Mouse (Mus musculus) stomach, postnatal 0 days (tissue): ENCODE results near the gene Gm4969. TPM values are rescaled to one million over a fixed set of nuclear protein-coding genes. Genes with fewer than 3 reads are reported as not detected.

Experiments
- ATAC-seq: fragments of 200-750 bp; cut with Nextera tagmentation; 2 replicates; pipeline ENCODE4 v1.8.0; 2017; ENCODE audit not compliant: low FRiP score, low TSS enrichment
- DNase-seq: peaks from one replicate; pipeline ENCODE4 v3.0.0-alpha.2; 2016; ENCODE audit warnings: low spot score
- H3K27ac ChIP-seq: fragments of 300-500 bp; sonication (generic); replicated peaks from 2 replicates; pipeline ENCODE4 v1.5.1; 2014; ENCODE audit warnings: mild to moderate bottlenecking, control low read depth
- H3K27me3 ChIP-seq: fragments of 300-500 bp; sonication (generic); 2 replicates; pipeline ENCODE4 v1.6.1; 2014; ENCODE audit warnings: low read length; ENCODE audit not compliant: control insufficient read depth, insufficient read depth
- H3K36me3 ChIP-seq: fragments of 300-500 bp; sonication (generic); 2 replicates; pipeline ENCODE4 v1.6.1; 2014; ENCODE audit warnings: low read length, mixed read lengths; ENCODE audit not compliant: control insufficient read depth, insufficient read depth
- H3K4me1 ChIP-seq: fragments of 300-500 bp; sonication (generic); replicated peaks from 2 replicates; pipeline ENCODE4 v1.6.1; 2014; ENCODE audit warnings: antibody characterized with exemption; ENCODE audit not compliant: control insufficient read depth, insufficient read depth
- H3K4me2 ChIP-seq: fragments of 300-500 bp; sonication (generic); replicated peaks from 2 replicates; pipeline ENCODE4 v1.6.1; 2014; ENCODE audit warnings: low read depth, mild to moderate bottlenecking, control low read depth, moderate library complexity
- H3K4me3 ChIP-seq: fragments of 300-500 bp; sonication (generic); 2 replicates; pipeline ENCODE4 v1.5.1; 2014; ENCODE audit warnings: low read depth, low read length, control low read depth
- H3K9ac ChIP-seq: fragments of 300-500 bp; sonication (generic); 2 replicates; pipeline ENCODE4 v1.6.1; 2014; ENCODE audit warnings: mild to moderate bottlenecking, low read length, control low read depth, mixed read lengths
- H3K9me3 ChIP-seq: fragments of 300-500 bp; sonication (generic); 2 replicates; pipeline ENCODE4 v1.6.1; 2016; ENCODE audit warnings: low read length; ENCODE audit not compliant: control insufficient read depth
- CTCF ChIP-seq: IDR thresholded peaks from 2 replicates; pipeline ENCODE4 v1.5.1; 2016; ENCODE audit warnings: antibody characterized with exemption, low read depth, mild to moderate bottlenecking, moderate library complexity
- EP300 ChIP-seq: optimal IDR thresholded peaks from 2 replicates; pipeline ENCODE3; 2016; ENCODE audit warnings: antibody characterized with exemption
- WGBS: fragments of 180-500 bp; shearing (Covaris S2); extraction: QIAGEN DNeasy Blood & Tissue Kit; methylation state at CpG from one replicate; pipeline ENCODE4 v1.1.7; 2014; 5-methylcytosine and 5-hydroxymethylcytosine counted together
- polyA plus RNA-seq: library from polyadenylated mRNA; unstranded; fragments of >200 nt; fragmentation: Nextera tagmentation; extraction: Ambion mirVana; gene quantifications from 2 replicates; pipeline ENCODE4 v1.2.1, GENCODE M21; 2015

Gene Gm4969
- polyA plus RNA-seq, 1 experiment from 2014 or later = 0.72 TPM

DNA sequence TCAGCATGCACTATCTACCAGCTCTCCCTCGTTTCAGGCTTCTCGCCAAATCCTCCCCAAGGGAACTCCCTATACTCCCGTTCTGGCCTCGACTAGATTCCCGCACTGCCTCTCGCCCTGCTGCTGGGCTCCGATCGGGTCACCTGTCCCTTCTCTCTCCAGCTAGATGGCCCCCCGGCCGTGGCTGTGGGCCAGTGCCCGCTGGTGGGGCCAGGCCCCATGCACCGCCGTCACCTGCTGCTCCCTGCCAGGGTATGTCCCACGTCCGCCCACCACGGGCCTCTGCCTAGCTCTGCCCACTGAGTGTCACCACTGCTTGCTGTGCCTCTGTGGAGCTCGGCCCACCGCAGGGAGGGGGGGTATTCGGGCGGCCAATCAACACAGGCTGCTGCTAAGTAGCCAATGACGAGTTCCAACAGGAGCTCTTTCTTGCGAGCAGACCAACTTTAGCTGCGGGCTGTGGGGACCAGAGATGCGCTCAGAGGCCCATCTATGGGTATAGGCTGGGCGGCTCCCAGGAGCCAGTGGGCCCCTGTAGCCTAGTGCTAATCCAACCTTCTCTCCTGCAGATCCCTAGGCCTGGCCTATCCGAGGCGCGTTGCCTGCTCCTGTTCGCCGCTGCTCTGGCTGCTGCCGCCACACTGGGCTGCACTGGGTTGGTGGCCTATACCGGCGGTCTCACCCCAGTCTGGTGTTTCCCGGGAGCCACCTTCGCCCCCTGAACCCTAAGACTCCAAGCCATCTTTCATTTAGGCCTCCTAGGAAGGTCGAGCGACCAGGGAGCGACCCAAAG, 25.6 kb downstream of the Gm4969 start:
- TF ChIP-seq EP300 (no peak), CTCF (no peak)
- WGBS = 9% methylated on average over 36 of the region's 38 CpGs
- ATAC-seq (peak; percentile 8), DNase-seq (peak; percentile 53)
- peak overlapping the region; percentile 83 for H3K4me2 ChIP-seq
- no peaks in the 10 kb centered on the region for H3K27me3 ChIP-seq
- peaks cover 7% of the 10 kb centered on the region; the same call in 1 of the 2 replicates for H3K4me1 ChIP-seq
- peak overlapping the region; percentile 70 for H3K4me3 ChIP-seq
- H3K36me3 ChIP-seq = peaks cover 14% of the 10 kb centered on the region; the same call in 1 of the 2 replicates
- H3K27ac ChIP-seq = peak overlapping the region; percentile 65
- H3K9ac ChIP-seq = peak overlapping the region; percentile 45
- no peaks in the 10 kb centered on the region for H3K9me3 ChIP-seq

DNA sequence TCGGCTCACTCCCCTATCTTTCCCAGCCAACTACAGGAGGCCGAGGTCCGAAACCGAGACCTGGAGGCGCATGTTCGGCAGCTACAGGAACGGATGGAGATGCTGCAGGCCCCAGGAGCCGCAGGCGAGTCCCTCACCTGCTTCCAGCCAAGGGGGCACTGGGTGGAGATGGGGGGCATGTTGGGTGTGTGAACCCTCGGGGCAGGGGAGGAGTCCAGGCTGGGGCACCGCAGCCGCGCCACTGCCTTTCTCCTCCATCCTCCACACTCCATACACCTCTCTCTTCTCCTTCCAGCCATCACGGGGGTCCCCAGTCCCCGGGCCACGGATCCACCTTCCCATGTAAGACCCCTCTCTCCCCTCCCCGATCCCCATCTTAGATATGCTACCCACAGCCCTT, 26.3 kb downstream of the Gm4969 start:
- Histone ChIP-seq H3K27me3 (no peaks in the 10 kb centered on the region), H3K9me3 (no peaks in the 10 kb centered on the region), H3K4me2 (peak overlapping the region; percentile 83; the same call in 1 of the 2 replicates), H3K4me1 (peaks cover 7% of the 10 kb centered on the region; the same call in 1 of the 2 replicates), H3K27ac (no peak overlapping the region), H3K36me3 (peaks cover 11% of the 10 kb centered on the region; the same call in 1 of the 2 replicates), H3K4me3 (no peak overlapping the region), H3K9ac (no peak overlapping the region)
- DNase-seq = no peak
- WGBS = 67% methylated on average over 17 of the region's 17 CpGs
- ATAC-seq = no peak
- TF ChIP-seq CTCF = no peak
- TF ChIP-seq EP300 = no peak

DNA sequence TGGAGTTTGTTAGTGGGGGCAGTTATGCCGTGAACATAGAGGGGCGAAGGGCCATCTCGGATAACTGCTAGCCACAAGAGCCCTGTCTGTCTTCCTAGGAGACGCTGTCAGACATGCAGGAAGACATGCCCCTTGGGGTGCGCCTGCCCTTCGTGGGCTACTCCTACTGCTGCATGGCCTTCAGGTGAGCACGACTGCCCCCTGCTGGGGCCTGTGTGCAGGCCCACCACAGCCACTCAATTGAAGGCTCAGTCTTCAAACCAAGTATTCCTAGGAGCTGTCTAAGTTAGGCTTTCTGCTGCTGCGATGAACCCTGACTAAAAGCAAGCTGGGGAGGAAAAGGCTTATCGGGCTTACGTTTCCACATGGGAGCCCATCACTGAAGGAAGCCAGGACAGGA, 29.4 kb downstream of the Gm4969 start:
- 44% methylated on average over 10 of the region's 10 CpGs for WGBS
- Histone ChIP-seq H3K4me1 (peaks cover 6% of the 10 kb centered on the region; the same call in 1 of the 2 replicates), H3K36me3 (peaks cover 12% of the 10 kb centered on the region; the same call in 1 of the 2 replicates), H3K27me3 (no peaks in the 10 kb centered on the region), H3K4me2 (no peak overlapping the region), H3K27ac (no peak overlapping the region), H3K4me3 (no peak overlapping the region), H3K9me3 (no peaks in the 10 kb centered on the region), H3K9ac (no peak overlapping the region)
- peak; percentile 71 for DNase-seq
- ATAC-seq = no peak
- TF ChIP-seq EP300 = no peak
- TF ChIP-seq CTCF = peak; percentile 86

DNA sequence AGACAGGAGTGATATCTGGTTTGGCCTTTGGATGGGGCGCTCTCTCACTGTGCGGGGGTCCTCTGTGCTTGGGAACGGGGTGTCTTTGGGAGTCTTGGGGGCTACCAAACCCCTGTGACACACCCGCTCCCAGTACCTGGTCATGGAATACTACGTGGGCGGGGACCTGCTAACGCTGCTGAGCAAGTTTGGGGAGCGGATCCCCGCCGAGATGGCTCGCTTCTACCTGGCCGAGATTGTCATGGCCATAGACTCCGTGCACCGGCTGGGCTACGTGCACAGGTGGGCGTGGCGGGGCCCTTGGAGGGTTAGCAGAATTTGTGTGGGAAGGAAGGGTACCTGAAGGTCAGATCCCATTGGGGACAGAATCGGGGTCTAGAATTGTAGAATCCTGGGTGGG, 31.4 kb downstream of the Gm4969 start:
- ATAC-seq = no peak
- no peak overlapping the region for H3K9ac ChIP-seq
- TF ChIP-seq EP300 (no peak), CTCF (no peak)
- peaks cover 15% of the 10 kb centered on the region for H3K4me1 ChIP-seq
- 68% methylated on average over 18 of the region's 18 CpGs for WGBS
- peak overlapping the region; percentile 69; the same call in 1 of the 2 replicates for H3K4me2 ChIP-seq
- no peak overlapping the region for H3K4me3 ChIP-seq
- no peak overlapping the region for H3K27ac ChIP-seq
- no peaks in the 10 kb centered on the region for H3K27me3 ChIP-seq
- H3K36me3 ChIP-seq = peaks cover 14% of the 10 kb centered on the region; the same call in 1 of the 2 replicates
- no peaks in the 10 kb centered on the region for H3K9me3 ChIP-seq
- no peak for DNase-seq

DNA sequence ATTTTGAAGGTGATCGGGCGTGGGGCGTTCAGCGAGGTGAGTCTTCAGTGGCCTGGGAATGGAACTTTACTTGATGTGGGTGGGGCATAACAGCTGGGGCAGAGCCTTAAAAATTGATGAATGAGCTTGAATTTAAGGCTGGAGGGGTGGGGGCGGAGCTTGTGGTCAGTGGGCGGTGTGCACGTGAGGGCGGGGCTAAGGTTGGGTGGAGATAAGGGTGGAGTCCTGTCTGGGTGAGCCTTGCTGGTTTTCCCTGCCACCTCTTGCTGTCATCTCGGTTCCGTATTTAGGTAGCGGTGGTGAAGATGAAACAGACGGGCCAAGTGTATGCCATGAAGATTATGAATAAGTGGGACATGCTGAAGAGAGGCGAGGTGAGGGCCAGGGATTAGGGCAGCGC, 32.1 kb downstream of the Gm4969 start:
- peaks cover 15% of the 10 kb centered on the region for H3K4me1 ChIP-seq
- peaks cover 16% of the 10 kb centered on the region for H3K36me3 ChIP-seq
- TF ChIP-seq CTCF = no peak
- no peak for TF ChIP-seq EP300
- H3K27me3 ChIP-seq = no peaks in the 10 kb centered on the region
- DNase-seq (peak; percentile 77), ATAC-seq (peak; percentile 15; the same call in 1 of the 2 replicates)
- H3K9ac ChIP-seq = peak overlapping the region; percentile 65; the same call in 1 of the 2 replicates
- peak overlapping the region; percentile 83; the same call in 1 of the 2 replicates for H3K27ac ChIP-seq
- WGBS = 10% methylated on average over 14 of the region's 14 CpGs
- peak overlapping the region; percentile 69 for H3K4me2 ChIP-seq
- no peaks in the 10 kb centered on the region for H3K9me3 ChIP-seq
- peak overlapping the region; percentile 54 for H3K4me3 ChIP-seq

DNA sequence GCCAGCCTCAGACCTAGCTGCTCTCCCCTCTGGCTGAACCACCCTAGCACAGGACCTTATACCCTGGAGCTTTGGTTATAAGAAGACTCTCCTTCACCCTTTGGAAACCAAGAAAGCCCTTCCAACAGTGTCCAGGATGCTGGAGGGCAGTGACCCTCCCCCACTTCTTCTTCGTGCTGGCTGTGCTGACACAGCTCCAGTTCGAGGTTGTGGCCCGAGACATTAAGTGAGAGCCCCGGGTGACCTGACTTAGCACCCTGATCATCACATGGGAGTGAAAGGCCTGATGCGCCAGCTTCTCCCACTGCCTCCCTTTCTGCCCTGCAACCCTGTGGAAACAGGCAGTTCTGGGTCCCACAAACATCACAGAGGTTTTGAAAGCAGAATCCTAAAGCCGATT, 32.7 kb downstream of the Gm4969 start:
- H3K4me3 ChIP-seq = peak overlapping the region; percentile 54
- H3K9ac ChIP-seq = peak overlapping the region; percentile 65
- no peaks in the 10 kb centered on the region for H3K27me3 ChIP-seq
- TF ChIP-seq CTCF = no peak
- TF ChIP-seq EP300 = no peak
- DNase-seq (no peak), ATAC-seq (no peak)
- H3K36me3 ChIP-seq = peaks cover 18% of the 10 kb centered on the region
- peak overlapping the region; percentile 69 for H3K4me2 ChIP-seq
- no peaks in the 10 kb centered on the region for H3K9me3 ChIP-seq
- 9% methylated on average over 6 of the region's 6 CpGs for WGBS
- H3K4me1 ChIP-seq = peaks cover 15% of the 10 kb centered on the region
- peak overlapping the region; percentile 83 for H3K27ac ChIP-seq
